Mouse (Mus musculus): ENCODE results near the gene Ttc36. TPM values are rescaled to one million over a fixed set of nuclear protein-coding genes. Genes with fewer than 3 reads are reported as not detected.
A peak's percentile ranks its signal among the peaks of the same experiment; 100 is the strongest.

Gene Ttc36
- total RNA-seq (2017) = 4.9 TPM in 1 of 2 replicates, not detected in the other

- ATAC-seq (replicated peaks in 1 of 2; ENCODE audit: insufficient read depth in 1 of 2, low FRiP score in 2 of 2, low TSS enrichment in 1 of 2, low read depth in 1 of 2, poor library complexity in 2 of 2, severe bottlenecking in 2 of 2) = no peak
Observed at GRCm38 (mm10) chr9:44802808-44803450, at the start of gene Ttc36. Ttc36 (minus strand) TSS chr9:44803072.

GRCm38 (mm10) chr9:44847446-44847845, 44.6 kb upstream of the Ttc36 start:
- no peak for ATAC-seq (replicated peaks in 1 of 2; ENCODE audit: insufficient read depth in 1 of 2, low FRiP score in 2 of 2, low TSS enrichment in 1 of 2, low read depth in 1 of 2, poor library complexity in 2 of 2, severe bottlenecking in 2 of 2)

- ATAC-seq (replicated peaks in 1 of 2; ENCODE audit: insufficient read depth in 1 of 2, low FRiP score in 2 of 2, low TSS enrichment in 1 of 2, low read depth in 1 of 2, poor library complexity in 2 of 2, severe bottlenecking in 2 of 2) = peak; percentile 19 to 60; a peak in 1 of 4 replicates
Observed at GRCm38 (mm10) chr9:44841241-44841640, 38.4 kb upstream of the Ttc36 start.

GRCm38 (mm10) chr9:44836439-44836838, 33.6 kb upstream of the Ttc36 start:
- peak in 1 of 2 experiments; percentile 62; a peak in 1 of 4 replicates for ATAC-seq (replicated peaks in 1 of 2; ENCODE audit: insufficient read depth in 1 of 2, low FRiP score in 2 of 2, low TSS enrichment in 1 of 2, low read depth in 1 of 2, poor library complexity in 2 of 2, severe bottlenecking in 2 of 2)

GRCm38 (mm10) chr9:44832356-44832755, 29.5 kb upstream of the Ttc36 start:
- no peak for ATAC-seq (replicated peaks in 1 of 2; ENCODE audit: insufficient read depth in 1 of 2, low FRiP score in 2 of 2, low TSS enrichment in 1 of 2, low read depth in 1 of 2, poor library complexity in 2 of 2, severe bottlenecking in 2 of 2)

- no peak for ATAC-seq (replicated peaks in 1 of 2; ENCODE audit: insufficient read depth in 1 of 2, low FRiP score in 2 of 2, low TSS enrichment in 1 of 2, low read depth in 1 of 2, poor library complexity in 2 of 2, severe bottlenecking in 2 of 2)
Observed at GRCm38 (mm10) chr9:44830506-44830905, 27.6 kb upstream of the Ttc36 start.

- no peak for ATAC-seq (replicated peaks in 1 of 2; ENCODE audit: insufficient read depth in 1 of 2, low FRiP score in 2 of 2, low TSS enrichment in 1 of 2, low read depth in 1 of 2, poor library complexity in 2 of 2, severe bottlenecking in 2 of 2)
Observed at GRCm38 (mm10) chr9:44828944-44829343, 26.1 kb upstream of the Ttc36 start.

GRCm38 (mm10) chr9:44826660-44827059, 23.8 kb upstream of the Ttc36 start:
- ATAC-seq (replicated peaks in 1 of 2; ENCODE audit: insufficient read depth in 1 of 2, low FRiP score in 2 of 2, low TSS enrichment in 1 of 2, low read depth in 1 of 2, poor library complexity in 2 of 2, severe bottlenecking in 2 of 2) = no peak

- no peak for ATAC-seq (replicated peaks in 1 of 2; ENCODE audit: insufficient read depth in 1 of 2, low FRiP score in 2 of 2, low TSS enrichment in 1 of 2, low read depth in 1 of 2, poor library complexity in 2 of 2, severe bottlenecking in 2 of 2)
Observed at GRCm38 (mm10) chr9:44819920-44820827, 17.3 kb upstream of the Ttc36 start.

GRCm38 (mm10) chr9:44817522-44817921, 14.7 kb upstream of the Ttc36 start:
- ATAC-seq (replicated peaks in 1 of 2; ENCODE audit: insufficient read depth in 1 of 2, low FRiP score in 2 of 2, low TSS enrichment in 1 of 2, low read depth in 1 of 2, poor library complexity in 2 of 2, severe bottlenecking in 2 of 2) = no peak

GRCm38 (mm10) chr9:44814179-44814578, 11.3 kb upstream of the Ttc36 start:
- ATAC-seq (replicated peaks in 1 of 2; ENCODE audit: insufficient read depth in 1 of 2, low FRiP score in 2 of 2, low TSS enrichment in 1 of 2, low read depth in 1 of 2, poor library complexity in 2 of 2, severe bottlenecking in 2 of 2) = no peak

GRCm38 (mm10) chr9:44810316-44810715, 7.4 kb upstream of the Ttc36 start:
- ATAC-seq (replicated peaks in 1 of 2; ENCODE audit: insufficient read depth in 1 of 2, low FRiP score in 2 of 2, low TSS enrichment in 1 of 2, low read depth in 1 of 2, poor library complexity in 2 of 2, severe bottlenecking in 2 of 2) = no peak

GRCm38 (mm10) chr9:44807778-44808177, 4.9 kb upstream of the Ttc36 start:
- ATAC-seq (replicated peaks in 1 of 2; ENCODE audit: insufficient read depth in 1 of 2, low FRiP score in 2 of 2, low TSS enrichment in 1 of 2, low read depth in 1 of 2, poor library complexity in 2 of 2, severe bottlenecking in 2 of 2) = no peak

- no peak for ATAC-seq (replicated peaks in 1 of 2; ENCODE audit: insufficient read depth in 1 of 2, low FRiP score in 2 of 2, low TSS enrichment in 1 of 2, low read depth in 1 of 2, poor library complexity in 2 of 2, severe bottlenecking in 2 of 2)
Observed at GRCm38 (mm10) chr9:44807141-44807540, 4.3 kb upstream of the Ttc36 start.

- no peak for ATAC-seq (replicated peaks in 1 of 2; ENCODE audit: insufficient read depth in 1 of 2, low FRiP score in 2 of 2, low TSS enrichment in 1 of 2, low read depth in 1 of 2, poor library complexity in 2 of 2, severe bottlenecking in 2 of 2)
Observed at GRCm38 (mm10) chr9:44805536-44805935, 2.7 kb upstream of the Ttc36 start.

- ATAC-seq (replicated peaks in 1 of 2; ENCODE audit: insufficient read depth in 1 of 2, low FRiP score in 2 of 2, low TSS enrichment in 1 of 2, low read depth in 1 of 2, poor library complexity in 2 of 2, severe bottlenecking in 2 of 2) = no peak
Observed at GRCm38 (mm10) chr9:44804678-44805077, 1.8 kb upstream of the Ttc36 start.

- no peak for ATAC-seq (replicated peaks in 1 of 2; ENCODE audit: insufficient read depth in 1 of 2, low FRiP score in 2 of 2, low TSS enrichment in 1 of 2, low read depth in 1 of 2, poor library complexity in 2 of 2, severe bottlenecking in 2 of 2)
Observed at GRCm38 (mm10) chr9:44801669-44802068, 1.2 kb downstream of the Ttc36 start.

GRCm38 (mm10) chr9:44799958-44800324, 2.9 kb downstream of the Ttc36 start:
- no peak for ATAC-seq (replicated peaks in 1 of 2; ENCODE audit: insufficient read depth in 1 of 2, low FRiP score in 2 of 2, low TSS enrichment in 1 of 2, low read depth in 1 of 2, poor library complexity in 2 of 2, severe bottlenecking in 2 of 2)
